Mouse (Mus musculus) gastrocnemius, postnatal 10 days (tissue): Measurements from ENCODE around the gene Pde4b. TPM values are rescaled to one million over a fixed set of nuclear protein-coding genes. Genes with fewer than 3 reads are reported as not detected.

ENCODE experiments used
- DNase-seq: peaks from one replicate; pipeline ENCODE4 v3.0.0; 2021; ENCODE audit warnings: mixed read lengths
- total RNA-seq, 2 experiments: library from RNA; stranded (reverse); gene quantifications; 2 replicates each; pipeline ENCODE4 v1.2.3; 2021

Pde4b gene
- total RNA-seq, 2 experiments from 2014 or later = 44.7 to 61.4 TPM

GRCm38 (mm10) chr4:102406848-102407247 lies 319.5 kb downstream of the Pde4b start:
- DNase-seq = no peak

GRCm38 (mm10) chr4:102408132-102408531 lies 320.8 kb downstream of the Pde4b start:
- no peak for DNase-seq

- no peak for DNase-seq
Measured at GRCm38 (mm10) chr4:102408938-102409337, 321.6 kb downstream of the Pde4b start.

GRCm38 (mm10) chr4:102413101-102413500 lies 325.8 kb downstream of the Pde4b start:
- DNase-seq = no peak

- DNase-seq = no peak
Measured at GRCm38 (mm10) chr4:102413794-102414193, 326.5 kb downstream of the Pde4b start.

- DNase-seq = no peak
Measured at GRCm38 (mm10) chr4:102414610-102415009, 327.3 kb downstream of the Pde4b start.

GRCm38 (mm10) chr4:102420794-102421397 lies 333.6 kb downstream of the Pde4b start:
- DNase-seq = no peak

GRCm38 (mm10) chr4:102421398-102421859 lies 334.1 kb downstream of the Pde4b start:
- no peak for DNase-seq

- DNase-seq = no peak
Measured at GRCm38 (mm10) chr4:102424104-102424503, 336.8 kb downstream of the Pde4b start.

- no peak for DNase-seq
Measured at GRCm38 (mm10) chr4:102425422-102425821, 338.1 kb downstream of the Pde4b start.

GRCm38 (mm10) chr4:102429730-102430341 lies 342.5 kb downstream of the Pde4b start:
- no peak for DNase-seq

- peak; percentile 15 for DNase-seq
Measured at GRCm38 (mm10) chr4:102432040-102432782, 344.9 kb downstream of the Pde4b start.

- DNase-seq = peak; percentile 8
Measured at GRCm38 (mm10) chr4:102439401-102440118, 352.2 kb downstream of the Pde4b start.

GRCm38 (mm10) chr4:102440119-102440481 lies 352.8 kb downstream of the Pde4b start:
- no peak for DNase-seq

- no peak for DNase-seq
Measured at GRCm38 (mm10) chr4:102443533-102443932, 356.2 kb downstream of the Pde4b start.

GRCm38 (mm10) chr4:102444501-102444900 lies 357.2 kb downstream of the Pde4b start:
- DNase-seq = no peak

GRCm38 (mm10) chr4:102446160-102446945 lies 359.0 kb downstream of the Pde4b start:
- no peak for DNase-seq

GRCm38 (mm10) chr4:102456426-102456825 lies 369.1 kb downstream of the Pde4b start:
- no peak for DNase-seq

GRCm38 (mm10) chr4:102459216-102459999 lies 372.1 kb downstream of the Pde4b start:
- no peak for DNase-seq

- no peak for DNase-seq
Measured at GRCm38 (mm10) chr4:102478104-102478503, 390.8 kb downstream of the Pde4b start.

- no peak for DNase-seq
Measured at GRCm38 (mm10) chr4:102478860-102479259, 391.5 kb downstream of the Pde4b start.
